Mouse (Mus musculus): ENCODE data around the gene Mxd4. TPM values are rescaled to one million over a fixed set of nuclear protein-coding genes. Genes with fewer than 3 reads are reported as not detected.

The Mxd4 gene
- polyA plus RNA-seq, 1 experiment = 31.0 TPM

GRCm38 (mm10) chr5:34201396-34201795 is 13.9 kb upstream of the Mxd4 start:
- Histone ChIP-seq H3K36me3 (replicated peaks; ENCODE audit: low read length) (no peaks in the 10 kb centered on the region), H3K4me1 (peaks cover 65% of the 10 kb centered on the region), H3K27me3 (replicated peaks) (peaks cover 4% of the 10 kb centered on the region), H3K4me3 (replicated peaks) (no peak overlapping the region), H3K9me3 (peaks cover 6% of the 10 kb centered on the region)
- TF ChIP-seq GATA1 (IDR thresholded peaks at IDR 0.05; ENCODE audit: borderline replicate concordance, low read length) (no peak), FLI1 (IDR thresholded peaks at IDR 0.05; ENCODE audit: low read length) (no peak)

- H3K27me3 ChIP-seq (replicated peaks) = peaks cover 4% of the 10 kb centered on the region
- H3K4me1 ChIP-seq = peaks cover 67% of the 10 kb centered on the region
- H3K4me3 ChIP-seq (replicated peaks) = no peak overlapping the region
- TF ChIP-seq FLI1 (IDR thresholded peaks at IDR 0.05; ENCODE audit: low read length) = no peak
- TF ChIP-seq GATA1 (IDR thresholded peaks at IDR 0.05; ENCODE audit: borderline replicate concordance, low read length) = no peak
- no peaks in the 10 kb centered on the region for H3K36me3 ChIP-seq (replicated peaks; ENCODE audit: low read length)
- peaks cover 6% of the 10 kb centered on the region for H3K9me3 ChIP-seq
Observed at GRCm38 (mm10) chr5:34198615-34199014, 11.1 kb upstream of the Mxd4 start.

DNA sequence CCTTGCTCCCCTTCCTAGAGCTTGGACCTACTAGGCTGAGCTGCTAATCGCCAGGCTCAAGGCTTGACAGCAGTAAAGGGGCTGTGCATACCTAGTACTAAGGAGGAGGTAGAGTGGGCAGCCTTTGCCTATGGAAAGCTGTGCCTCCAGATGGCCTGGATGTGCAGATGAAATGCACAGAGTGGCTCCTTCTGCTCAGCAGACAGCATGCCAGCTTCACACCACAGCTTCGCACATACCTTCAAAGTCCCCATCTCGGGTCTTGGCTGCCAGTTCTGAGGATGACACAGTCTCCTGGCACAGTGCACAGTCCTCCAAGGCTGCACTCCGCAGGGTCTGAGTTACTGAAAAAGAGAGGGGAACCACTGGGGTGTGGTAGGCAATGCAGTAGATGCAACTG is 9.7 kb upstream of the Mxd4 start:
- H3K4me1 ChIP-seq = peaks cover 67% of the 10 kb centered on the region
- peaks cover 4% of the 10 kb centered on the region for H3K27me3 ChIP-seq (replicated peaks)
- no peak for TF ChIP-seq GATA1 (IDR thresholded peaks at IDR 0.05; ENCODE audit: borderline replicate concordance, low read length)
- TF ChIP-seq FLI1 (IDR thresholded peaks at IDR 0.05; ENCODE audit: low read length) = no peak
- peaks cover 6% of the 10 kb centered on the region for H3K9me3 ChIP-seq
- H3K4me3 ChIP-seq (replicated peaks) = no peak overlapping the region
- H3K36me3 ChIP-seq (replicated peaks; ENCODE audit: low read length) = no peaks in the 10 kb centered on the region

DNA sequence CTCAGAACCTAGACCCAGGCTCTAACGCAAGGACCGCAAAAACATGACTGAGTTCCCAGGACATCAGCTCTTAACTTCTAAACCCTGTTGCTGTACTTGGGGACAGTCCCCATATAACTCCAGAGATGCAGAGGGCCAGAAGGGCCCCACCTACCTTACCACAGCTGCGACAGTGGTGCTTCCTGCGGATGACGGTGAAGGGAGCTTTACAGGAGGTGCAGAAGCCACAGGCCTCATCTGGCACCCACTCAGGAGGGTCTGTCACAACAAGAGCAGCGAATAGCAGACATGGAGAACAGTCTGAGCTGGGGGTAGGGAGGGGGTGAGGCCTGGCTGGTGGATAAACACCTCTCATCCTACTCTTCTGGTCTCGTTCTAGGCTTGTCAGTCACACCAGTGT is 8.9 kb upstream of the Mxd4 start:
- peaks cover 6% of the 10 kb centered on the region for H3K9me3 ChIP-seq
- peaks cover 4% of the 10 kb centered on the region for H3K27me3 ChIP-seq (replicated peaks)
- H3K4me1 ChIP-seq = peaks cover 63% of the 10 kb centered on the region
- TF ChIP-seq GATA1 (IDR thresholded peaks at IDR 0.05; ENCODE audit: borderline replicate concordance, low read length) (no peak), FLI1 (IDR thresholded peaks at IDR 0.05; ENCODE audit: low read length) (no peak)
- peak overlapping the region; percentile 1 for H3K4me3 ChIP-seq (replicated peaks)
- no peaks in the 10 kb centered on the region for H3K36me3 ChIP-seq (replicated peaks; ENCODE audit: low read length)

GRCm38 (mm10) chr5:34195786-34196185 is 8.3 kb upstream of the Mxd4 start:
- peaks cover 4% of the 10 kb centered on the region for H3K27me3 ChIP-seq (replicated peaks)
- peaks cover 63% of the 10 kb centered on the region for H3K4me1 ChIP-seq

GRCm38 (mm10) chr5:34194975-34195662 is 7.6 kb upstream of the Mxd4 start:
- Histone ChIP-seq H3K4me3 (replicated peaks) (peak overlapping the region; percentile 10), H3K27me3 (replicated peaks) (peaks cover 4% of the 10 kb centered on the region), H3K4me1 (peaks cover 60% of the 10 kb centered on the region), H3K9me3 (peaks cover 6% of the 10 kb centered on the region), H3K36me3 (replicated peaks; ENCODE audit: low read length) (peaks cover 3% of the 10 kb centered on the region)
- TF ChIP-seq FLI1 (IDR thresholded peaks at IDR 0.05; ENCODE audit: low read length) (no peak), GATA1 (IDR thresholded peaks at IDR 0.05; ENCODE audit: borderline replicate concordance, low read length) (no peak)

More at GRCm38 (mm10) chr5:34195786-34196185, 8.3 kb upstream of the Mxd4 start:
- no peak for TF ChIP-seq GATA1 (IDR thresholded peaks at IDR 0.05; ENCODE audit: borderline replicate concordance, low read length)
- Histone ChIP-seq H3K36me3 (replicated peaks; ENCODE audit: low read length) (no peaks in the 10 kb centered on the region), H3K4me3 (replicated peaks) (peak overlapping the region; percentile 66), H3K9me3 (peaks cover 6% of the 10 kb centered on the region)

GRCm38 (mm10) chr5:34194426-34194825 is 6.9 kb upstream of the Mxd4 start:
- Histone ChIP-seq H3K36me3 (replicated peaks; ENCODE audit: low read length) (peaks cover 3% of the 10 kb centered on the region), H3K4me3 (replicated peaks) (no peak overlapping the region), H3K9me3 (peaks cover 2% of the 10 kb centered on the region), H3K4me1 (peaks cover 60% of the 10 kb centered on the region), H3K27me3 (replicated peaks) (peaks cover 4% of the 10 kb centered on the region)
- TF ChIP-seq GATA1 (IDR thresholded peaks at IDR 0.05; ENCODE audit: borderline replicate concordance, low read length) = no peak; the same call in 2 of the 3 replicates
- no peak for TF ChIP-seq FLI1 (IDR thresholded peaks at IDR 0.05; ENCODE audit: low read length)

- Histone ChIP-seq H3K36me3 (replicated peaks; ENCODE audit: low read length) (peaks cover 3% of the 10 kb centered on the region), H3K9me3 (no peaks in the 10 kb centered on the region), H3K4me3 (replicated peaks) (no peak overlapping the region), H3K27me3 (replicated peaks) (no peaks in the 10 kb centered on the region), H3K4me1 (peaks cover 63% of the 10 kb centered on the region)
- TF ChIP-seq GATA1 (IDR thresholded peaks at IDR 0.05; ENCODE audit: borderline replicate concordance, low read length) (no peak), FLI1 (IDR thresholded peaks at IDR 0.05; ENCODE audit: low read length) (no peak)
Observed at GRCm38 (mm10) chr5:34191843-34192242, 4.3 kb upstream of the Mxd4 start.

DNA sequence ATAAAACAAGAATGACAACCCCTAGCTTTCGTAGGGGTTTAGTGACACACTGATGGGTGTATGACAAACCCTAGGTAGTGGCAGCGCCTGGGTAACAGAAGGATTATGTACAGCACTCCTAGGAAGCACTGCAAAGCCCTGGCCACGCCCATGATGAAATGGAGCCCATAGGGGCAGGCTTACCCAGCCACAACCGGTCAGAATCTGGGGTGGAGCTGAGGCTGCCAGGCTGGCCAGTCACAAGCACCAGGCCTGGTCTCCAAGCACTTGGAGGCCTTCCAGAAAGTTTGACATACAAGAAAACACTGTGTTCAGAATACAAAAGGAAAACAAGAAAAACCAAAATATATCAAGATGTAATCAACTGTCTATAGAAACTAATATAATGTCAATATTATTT is 3.5 kb upstream of the Mxd4 start:
- Histone ChIP-seq H3K4me1 (peaks cover 63% of the 10 kb centered on the region), H3K4me3 (replicated peaks) (no peak overlapping the region), H3K9me3 (no peaks in the 10 kb centered on the region), H3K27me3 (replicated peaks) (no peaks in the 10 kb centered on the region), H3K36me3 (replicated peaks; ENCODE audit: low read length) (peaks cover 3% of the 10 kb centered on the region)
- TF ChIP-seq FLI1 (IDR thresholded peaks at IDR 0.05; ENCODE audit: low read length) (no peak), GATA1 (IDR thresholded peaks at IDR 0.05; ENCODE audit: borderline replicate concordance, low read length) (no peak)

DNA sequence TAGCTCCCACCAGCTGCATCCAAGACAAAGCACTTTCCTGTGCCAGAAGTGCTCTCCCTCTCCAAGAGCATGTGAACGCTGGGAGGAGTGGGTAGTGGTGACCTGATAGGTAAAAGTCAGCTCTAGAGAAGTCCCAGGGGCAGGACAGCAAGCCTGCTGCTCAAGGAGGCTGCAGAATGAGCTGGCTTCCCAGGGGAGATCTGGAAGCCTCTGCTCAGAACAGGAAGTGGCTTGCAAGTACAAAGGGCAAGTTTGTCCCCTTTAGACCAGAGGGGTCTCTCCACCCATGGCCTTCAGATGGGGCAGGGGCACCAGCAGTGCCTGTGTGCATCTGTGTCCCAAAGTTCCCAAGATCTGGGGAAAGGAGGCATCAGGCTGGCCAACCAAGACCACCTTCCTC is 2.0 kb upstream of the Mxd4 start:
- TF ChIP-seq FLI1 (IDR thresholded peaks at IDR 0.05; ENCODE audit: low read length) (no peak), GATA1 (IDR thresholded peaks at IDR 0.05; ENCODE audit: borderline replicate concordance, low read length) (no peak)
- Histone ChIP-seq H3K9me3 (no peaks in the 10 kb centered on the region), H3K4me3 (replicated peaks) (peak overlapping the region; percentile 6), H3K27me3 (replicated peaks) (no peaks in the 10 kb centered on the region), H3K4me1 (peaks cover 66% of the 10 kb centered on the region), H3K36me3 (replicated peaks; ENCODE audit: low read length) (peaks cover 17% of the 10 kb centered on the region)
